Mouse (Mus musculus): ENCODE measurements at regions not wholly inside any gene's neighbourhood (a gene's known extent, or its start where the extent isn't known, plus 50 kb on each side); places are given as distances from the start of the nearest gene placed in this dataset.
A peak's percentile ranks its signal among the peaks of the same experiment; 100 is the strongest.

DNA sequence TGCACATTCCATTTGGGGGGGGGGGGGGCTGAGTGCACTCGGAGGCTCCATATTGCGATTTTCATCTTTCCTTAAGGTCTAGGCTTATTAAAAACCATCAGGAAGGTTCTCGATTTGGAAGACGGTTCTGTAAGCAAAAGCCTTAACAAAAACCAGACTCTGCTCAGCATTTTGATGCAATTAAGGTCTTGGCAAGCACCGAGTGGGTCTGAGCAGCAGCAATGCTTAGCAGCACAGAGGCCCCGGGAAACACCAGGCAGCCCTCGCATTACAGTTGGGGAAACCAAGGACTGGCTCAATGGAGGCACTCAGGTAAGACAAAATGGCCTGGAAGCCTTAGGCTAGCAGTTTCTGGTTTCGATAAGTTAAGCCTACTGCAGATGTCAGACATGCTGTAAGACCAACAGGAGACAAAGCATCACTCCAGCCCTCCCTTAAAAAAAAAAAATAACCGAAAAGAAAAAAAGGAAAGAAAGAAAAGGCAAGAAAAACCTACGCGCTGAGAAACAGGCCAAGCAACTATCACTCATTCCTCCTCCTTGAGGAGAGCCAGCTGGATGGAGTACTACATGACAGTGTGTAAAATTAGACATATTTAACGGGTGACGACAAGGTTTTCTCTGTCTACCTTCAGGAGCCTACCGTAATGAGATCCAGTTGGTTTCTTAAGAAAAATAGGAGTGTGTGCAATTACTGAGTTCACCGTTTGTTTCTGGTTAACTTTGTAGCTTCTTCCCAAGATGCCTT, 436.3 kb upstream of the Zmiz1 start:
- peaks cover 11% of the 10 kb centered on the region; the same call in 1 of the 2 replicates for H3K4me1 ChIP-seq (ENCODE audit: control insufficient read depth, insufficient read depth, low read length)

DNA sequence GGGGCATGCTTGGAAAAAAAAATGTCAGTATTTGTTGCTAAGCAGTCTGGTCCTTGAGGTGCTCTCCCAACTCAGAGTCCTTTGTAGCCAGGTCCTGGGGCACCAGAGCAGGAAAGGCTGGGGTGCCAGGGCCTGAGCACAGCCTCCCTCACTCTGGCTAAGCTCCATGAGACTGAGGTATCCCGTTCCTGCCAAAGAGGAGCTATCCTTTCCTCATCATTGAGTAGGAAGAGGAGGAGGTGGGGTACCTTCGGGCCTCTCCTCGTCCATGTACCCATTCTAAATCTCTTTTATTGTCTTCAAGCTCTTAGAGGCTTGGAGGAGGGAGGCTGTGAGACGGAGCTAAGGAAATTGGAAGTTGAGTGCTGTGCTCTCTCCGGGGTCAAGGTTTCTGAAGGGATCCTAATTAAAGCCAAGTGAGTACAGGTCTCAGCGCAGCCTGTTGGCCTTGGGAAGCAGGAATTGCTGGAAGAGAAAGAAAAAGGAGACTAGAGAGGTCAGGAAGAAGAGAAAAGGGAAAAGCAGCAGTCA, 435.6 kb upstream of the Zmiz1 start:
- peak overlapping the region; percentile 81 for H3K27ac ChIP-seq (replicated peaks; ENCODE audit: low read depth, low read length)
- no peak overlapping the region for H3K4me2 ChIP-seq (ENCODE audit: low read depth, severe bottlenecking)
- H3K36me3 ChIP-seq (ENCODE audit: control insufficient read depth, insufficient read depth, low read length), result no peaks in the 10 kb centered on the region
- H3K27me3 ChIP-seq (ENCODE audit: control insufficient read depth, insufficient read depth, low read length), result no peaks in the 10 kb centered on the region
- no peak overlapping the region for H3K9ac ChIP-seq (ENCODE audit: low read length)
- ATAC-seq (ENCODE audit: insufficient number of reproducible peaks, low FRiP score, low TSS enrichment, low read depth), result peak; percentile 9; the same call in 1 of the 2 replicates
- no peaks in the 10 kb centered on the region for H3K9me3 ChIP-seq (ENCODE audit: control insufficient read depth, low read length)
- peaks cover 11% of the 10 kb centered on the region; the same call in 1 of the 2 replicates for H3K4me1 ChIP-seq (ENCODE audit: control insufficient read depth, insufficient read depth, low read length)
- 19% methylated on average over 6 of the region's 6 CpGs for WGBS
- DNase-seq (ENCODE audit: low spot score), result peak; percentile 56
- H3K4me3 ChIP-seq (ENCODE audit: low read depth, low read length), result no peak overlapping the region

More for the DNA sequence above, 436.3 kb upstream of the Zmiz1 start:
- H3K4me2 ChIP-seq (ENCODE audit: low read depth, severe bottlenecking), result no peak overlapping the region
- H3K27me3 ChIP-seq (ENCODE audit: control insufficient read depth, insufficient read depth, low read length), result no peaks in the 10 kb centered on the region
- H3K9me3 ChIP-seq (ENCODE audit: control insufficient read depth, low read length), result no peaks in the 10 kb centered on the region
- H3K4me3 ChIP-seq (ENCODE audit: low read depth, low read length), result no peak overlapping the region
- H3K27ac ChIP-seq (replicated peaks; ENCODE audit: low read depth, low read length), result peak overlapping the region; percentile 81
- no peaks in the 10 kb centered on the region for H3K36me3 ChIP-seq (ENCODE audit: control insufficient read depth, insufficient read depth, low read length)
- WGBS, result 31% methylated on average over 15 of the region's 15 CpGs
- DNase-seq (ENCODE audit: low spot score), result peak; percentile 40
- H3K9ac ChIP-seq (ENCODE audit: low read length), result no peak overlapping the region
- peak; percentile 65; the same call in 1 of the 2 replicates for ATAC-seq (ENCODE audit: insufficient number of reproducible peaks, low FRiP score, low TSS enrichment, low read depth)

DNA sequence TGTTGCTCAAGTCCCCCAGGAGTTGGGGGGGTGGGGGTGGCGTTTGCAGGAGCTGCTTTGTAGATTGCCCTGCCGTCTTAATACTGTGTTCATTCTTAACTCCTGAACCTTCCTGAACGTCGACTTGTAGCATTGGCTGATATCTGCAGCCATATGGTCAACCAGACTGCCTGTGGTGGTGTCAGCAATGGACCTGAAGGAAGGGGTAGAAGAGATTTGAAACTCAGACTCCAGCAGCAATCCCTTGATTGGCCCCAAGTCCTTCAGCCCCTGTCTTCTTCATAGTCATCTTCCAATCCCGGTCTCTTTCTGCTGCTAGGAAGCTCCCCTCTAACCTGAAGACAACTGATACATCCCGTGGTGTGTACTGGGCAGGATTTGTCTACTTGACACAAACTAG, 433.9 kb upstream of the Zmiz1 start:
- no peak overlapping the region for H3K9ac ChIP-seq (ENCODE audit: low read length)
- H3K4me1 ChIP-seq (ENCODE audit: control insufficient read depth, insufficient read depth, low read length), result peaks cover 17% of the 10 kb centered on the region
- H3K27me3 ChIP-seq (ENCODE audit: control insufficient read depth, insufficient read depth, low read length), result no peaks in the 10 kb centered on the region
- H3K4me3 ChIP-seq (ENCODE audit: low read depth, low read length), result no peak overlapping the region
- no peak for ATAC-seq (ENCODE audit: insufficient number of reproducible peaks, low FRiP score, low TSS enrichment, low read depth)
- WGBS, result 89% methylated on average over 6 of the region's 6 CpGs
- H3K4me2 ChIP-seq (ENCODE audit: low read depth, severe bottlenecking), result no peak overlapping the region
- H3K9me3 ChIP-seq (ENCODE audit: control insufficient read depth, low read length), result no peaks in the 10 kb centered on the region
- no peak overlapping the region for H3K27ac ChIP-seq (replicated peaks; ENCODE audit: low read depth, low read length)
- no peaks in the 10 kb centered on the region for H3K36me3 ChIP-seq (ENCODE audit: control insufficient read depth, insufficient read depth, low read length)
- DNase-seq (ENCODE audit: low spot score), result no peak

DNA sequence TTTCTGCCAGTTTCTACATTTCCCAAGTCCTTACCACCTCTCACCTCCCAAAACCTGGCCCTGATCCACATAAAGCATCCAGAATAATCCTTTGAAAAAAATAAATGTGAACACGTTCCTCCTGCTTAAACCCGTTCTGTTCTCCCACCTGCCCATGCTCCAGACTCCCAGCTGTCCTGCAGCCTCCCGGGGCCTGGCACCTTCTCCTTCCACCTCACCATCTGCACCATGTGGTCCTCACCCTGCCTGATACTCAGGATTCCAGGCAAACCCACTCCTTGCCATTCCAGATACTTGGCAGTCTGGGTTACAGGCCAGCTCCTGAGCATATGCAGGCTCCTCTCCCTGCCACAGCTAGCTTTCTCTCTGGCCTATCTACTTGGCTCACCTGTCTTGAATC, 431.9 kb upstream of the Zmiz1 start:
- WGBS, result 82% methylated on average over 3 of the region's 3 CpGs

DNA sequence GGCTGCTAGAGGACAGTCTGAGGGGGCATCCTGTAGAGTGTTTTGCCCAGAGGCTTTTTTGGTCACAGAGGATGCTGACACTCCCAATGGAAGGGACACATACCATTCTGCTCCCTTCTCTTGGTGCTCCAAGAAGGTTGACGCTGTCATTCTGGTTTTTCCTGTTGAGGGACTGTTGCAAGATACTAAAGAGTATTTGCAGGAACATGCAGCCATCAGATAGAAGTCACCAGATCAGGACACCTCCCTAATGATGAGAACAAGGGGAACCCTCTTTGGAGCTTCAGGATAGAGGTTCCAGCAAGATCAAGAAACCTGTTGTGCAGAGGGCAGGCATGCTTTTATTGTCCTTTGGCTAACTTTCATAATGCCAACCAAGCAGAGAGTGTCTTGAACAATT, 431.1 kb upstream of the Zmiz1 start:
- H3K9ac ChIP-seq (ENCODE audit: low read length), result no peak overlapping the region
- no peaks in the 10 kb centered on the region for H3K36me3 ChIP-seq (ENCODE audit: control insufficient read depth, insufficient read depth, low read length)
- H3K4me3 ChIP-seq (ENCODE audit: low read depth, low read length), result no peak overlapping the region
- H3K27me3 ChIP-seq (ENCODE audit: control insufficient read depth, insufficient read depth, low read length), result no peaks in the 10 kb centered on the region
- 80% methylated on average over 1 of the region's 1 CpGs for WGBS
- no peak overlapping the region for H3K4me2 ChIP-seq (ENCODE audit: low read depth, severe bottlenecking)
- no peak overlapping the region for H3K27ac ChIP-seq (replicated peaks; ENCODE audit: low read depth, low read length)
- no peaks in the 10 kb centered on the region for H3K9me3 ChIP-seq (ENCODE audit: control insufficient read depth, low read length)
- H3K4me1 ChIP-seq (ENCODE audit: control insufficient read depth, insufficient read depth, low read length), result peaks cover 10% of the 10 kb centered on the region
- no peak for ATAC-seq (ENCODE audit: insufficient number of reproducible peaks, low FRiP score, low TSS enrichment, low read depth)
- no peak for DNase-seq (ENCODE audit: low spot score)

More for the DNA sequence above, 431.9 kb upstream of the Zmiz1 start:
- Histone ChIP-seq H3K4me3 (ENCODE audit: low read depth, low read length) (no peak overlapping the region), H3K4me1 (ENCODE audit: control insufficient read depth, insufficient read depth, low read length) (peaks cover 14% of the 10 kb centered on the region), H3K36me3 (ENCODE audit: control insufficient read depth, insufficient read depth, low read length) (no peaks in the 10 kb centered on the region), H3K9ac (ENCODE audit: low read length) (no peak overlapping the region), H3K27ac (replicated peaks; ENCODE audit: low read depth, low read length) (no peak overlapping the region), H3K4me2 (ENCODE audit: low read depth, severe bottlenecking) (no peak overlapping the region), H3K27me3 (ENCODE audit: control insufficient read depth, insufficient read depth, low read length) (no peaks in the 10 kb centered on the region), H3K9me3 (ENCODE audit: control insufficient read depth, low read length) (no peaks in the 10 kb centered on the region)
- DNase-seq (ENCODE audit: low spot score), result no peak
- ATAC-seq (ENCODE audit: insufficient number of reproducible peaks, low FRiP score, low TSS enrichment, low read depth), result no peak

DNA sequence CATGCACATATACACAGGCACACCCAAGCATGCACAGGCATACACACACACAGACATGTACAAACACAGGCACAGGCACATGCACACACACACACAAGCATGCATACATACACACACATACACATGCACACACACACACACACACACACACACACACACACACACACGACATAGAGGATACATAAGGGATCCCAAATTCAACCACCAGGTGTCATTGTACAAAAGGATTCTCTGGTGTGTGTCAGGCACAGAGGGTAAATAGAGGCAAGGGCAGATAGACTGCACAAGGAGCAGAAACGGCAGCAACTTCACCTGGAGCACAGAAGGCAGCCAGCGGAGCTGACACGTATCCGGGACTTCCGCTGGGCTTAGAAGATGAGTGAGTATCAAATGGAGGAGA, 428.1 kb upstream of the Zmiz1 start:
- H3K27me3 ChIP-seq (ENCODE audit: control insufficient read depth, insufficient read depth, low read length), result no peaks in the 10 kb centered on the region
- H3K36me3 ChIP-seq (ENCODE audit: control insufficient read depth, insufficient read depth, low read length), result no peaks in the 10 kb centered on the region
- no peak for DNase-seq (ENCODE audit: low spot score)
- H3K9ac ChIP-seq (ENCODE audit: low read length), result no peak overlapping the region
- peaks cover 6% of the 10 kb centered on the region; the same call in 1 of the 2 replicates for H3K4me1 ChIP-seq (ENCODE audit: control insufficient read depth, insufficient read depth, low read length)
- no peak overlapping the region for H3K4me2 ChIP-seq (ENCODE audit: low read depth, severe bottlenecking)
- H3K9me3 ChIP-seq (ENCODE audit: control insufficient read depth, low read length), result no peaks in the 10 kb centered on the region
- no peak overlapping the region for H3K27ac ChIP-seq (replicated peaks; ENCODE audit: low read depth, low read length)
- H3K4me3 ChIP-seq (ENCODE audit: low read depth, low read length), result no peak overlapping the region
- 85% methylated on average over 6 of the region's 6 CpGs for WGBS
- no peak for ATAC-seq (ENCODE audit: insufficient number of reproducible peaks, low FRiP score, low TSS enrichment, low read depth)

DNA sequence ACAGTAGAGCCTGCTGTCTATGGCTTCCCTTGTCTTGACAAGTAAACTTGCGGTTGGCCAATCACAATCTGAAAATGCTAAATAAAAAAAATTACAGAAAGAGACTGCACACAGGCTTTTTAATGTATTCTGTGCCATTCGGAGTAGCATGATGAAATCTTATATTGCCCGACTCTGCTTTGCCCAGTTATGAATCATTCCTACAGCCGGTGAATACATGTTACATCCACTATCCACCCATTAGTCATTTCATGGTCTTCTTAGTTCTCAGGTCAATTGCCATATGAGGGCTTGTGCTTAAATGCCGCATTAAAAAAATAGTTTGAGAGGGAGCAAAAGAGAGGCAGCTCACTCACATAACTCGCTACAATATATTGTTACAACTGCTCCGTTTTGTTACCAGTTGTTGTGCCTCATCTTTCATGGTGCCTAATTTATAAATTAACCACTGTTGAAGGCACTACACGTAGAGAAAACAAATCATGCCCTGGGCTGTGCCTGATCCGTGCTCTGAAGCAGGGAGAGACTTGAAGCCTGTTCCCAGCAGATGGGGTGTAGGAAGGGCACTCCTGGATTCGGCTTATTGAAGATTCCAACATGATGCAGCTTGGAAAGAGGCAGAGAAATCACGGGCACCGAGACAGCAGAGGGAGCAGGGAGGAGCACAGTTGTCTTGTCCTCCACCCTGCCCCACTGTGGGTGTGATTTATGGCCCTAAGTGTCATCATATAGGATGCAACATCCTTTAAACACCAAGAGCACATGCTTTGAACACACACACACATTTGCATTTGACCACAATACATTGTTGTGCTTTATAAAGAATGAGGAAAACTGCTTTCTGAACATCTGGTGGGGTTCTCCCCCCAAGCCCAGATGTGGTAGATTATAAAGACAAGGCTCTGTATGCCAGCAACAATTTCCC, 427.0 kb upstream of the Zmiz1 start:
- WGBS, result 78% methylated on average over 12 of the region's 12 CpGs
- no peak for ATAC-seq (ENCODE audit: insufficient number of reproducible peaks, low FRiP score, low TSS enrichment, low read depth)
- DNase-seq (ENCODE audit: low spot score), result no peak
- Histone ChIP-seq H3K9me3 (ENCODE audit: control insufficient read depth, low read length) (no peaks in the 10 kb centered on the region), H3K4me3 (ENCODE audit: low read depth, low read length) (no peak overlapping the region), H3K4me1 (ENCODE audit: control insufficient read depth, insufficient read depth, low read length) (peaks cover 6% of the 10 kb centered on the region; the same call in 1 of the 2 replicates), H3K27me3 (ENCODE audit: control insufficient read depth, insufficient read depth, low read length) (no peaks in the 10 kb centered on the region), H3K36me3 (ENCODE audit: control insufficient read depth, insufficient read depth, low read length) (no peaks in the 10 kb centered on the region), H3K4me2 (ENCODE audit: low read depth, severe bottlenecking) (no peak overlapping the region), H3K27ac (replicated peaks; ENCODE audit: low read depth, low read length) (no peak overlapping the region), H3K9ac (ENCODE audit: low read length) (no peak overlapping the region)

DNA sequence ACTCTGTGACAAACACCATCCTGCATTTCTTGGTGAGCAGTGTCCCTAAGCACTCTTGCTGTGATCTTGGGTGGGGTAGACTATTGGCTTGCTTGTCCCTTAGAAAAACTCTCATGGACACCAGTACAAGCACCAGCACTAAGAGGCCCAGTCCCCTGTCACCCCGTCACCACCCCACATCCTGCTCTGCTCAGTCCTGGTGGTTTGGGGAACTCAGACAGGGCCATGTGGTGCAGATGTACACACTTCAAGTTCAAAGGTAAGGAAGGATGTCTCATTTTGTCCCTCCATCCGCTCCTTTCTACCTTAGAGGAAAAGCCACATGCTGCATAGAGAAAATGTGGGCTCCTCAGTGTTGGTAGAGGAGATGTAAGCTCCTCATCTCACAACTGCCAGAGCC, 426.1 kb upstream of the Zmiz1 start:
- Histone ChIP-seq H3K27ac (replicated peaks; ENCODE audit: low read depth, low read length) (no peak overlapping the region), H3K36me3 (ENCODE audit: control insufficient read depth, insufficient read depth, low read length) (no peaks in the 10 kb centered on the region), H3K9me3 (ENCODE audit: control insufficient read depth, low read length) (no peaks in the 10 kb centered on the region), H3K27me3 (ENCODE audit: control insufficient read depth, insufficient read depth, low read length) (no peaks in the 10 kb centered on the region), H3K4me2 (ENCODE audit: low read depth, severe bottlenecking) (no peak overlapping the region), H3K9ac (ENCODE audit: low read length) (no peak overlapping the region), H3K4me1 (ENCODE audit: control insufficient read depth, insufficient read depth, low read length) (peaks cover 6% of the 10 kb centered on the region; the same call in 1 of the 2 replicates), H3K4me3 (ENCODE audit: low read depth, low read length) (no peak overlapping the region)
- DNase-seq (ENCODE audit: low spot score) (no peak), ATAC-seq (ENCODE audit: insufficient number of reproducible peaks, low FRiP score, low TSS enrichment, low read depth) (no peak)
- WGBS, result 92% methylated on average over 2 of the region's 2 CpGs
